Mouse (Mus musculus) heart, adult 10 weeks (tissue): ENCODE results near the gene Fbxw22. TPM values are rescaled to one million over a fixed set of nuclear protein-coding genes. Genes with fewer than 3 reads are reported as not detected.

Experiments
- polyA plus RNA-seq: library from polyadenylated mRNA; stranded (reverse); fragments of 350-450 nt; fragmentation: Illumina TruSeq; extraction: RNeasy Lipid Tissue Mini Kit (QIAGEN cat#74804); gene quantifications from one replicate; pipeline ENCODE4 v1.2.3, GENCODE M21; 2014; ENCODE audit warnings: low read depth, low replicate concordance

Gene Fbxw22
- not detected for polyA plus RNA-seq

GRCm38 (mm10) chr9:109404196-109404595 is at the start of gene Fbxw22:
Gene Fbxw22 (minus strand): TSS chr9:109404296.

GRCm38 (mm10) chr9:109449040-109449439 is 44.9 kb upstream of the Fbxw22 start, which contains the start of gene Fbxw16:
Gene Fbxw16 (minus strand): TSS chr9:109449140.

DNA sequence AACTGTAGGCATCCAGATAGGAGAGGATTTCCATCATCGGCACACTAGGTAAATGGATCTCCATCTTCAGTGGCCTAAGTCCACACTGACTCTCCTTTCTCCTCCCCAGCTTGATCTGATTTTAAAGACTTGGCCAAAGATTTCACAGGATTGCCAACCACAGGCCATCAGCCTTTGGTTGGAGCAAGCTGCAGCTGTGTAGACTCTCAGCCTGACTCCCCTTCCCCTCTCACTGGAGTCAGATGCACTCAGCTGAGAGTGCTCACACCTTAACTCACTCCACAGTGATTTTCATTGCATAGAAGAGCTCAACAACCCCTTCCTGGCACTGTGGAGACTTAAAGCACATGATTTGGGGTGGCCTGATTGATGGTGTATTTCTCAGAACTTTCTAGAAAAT is 64.5 kb downstream of the Fbxw22 start, which contains the start of gene Fbxw28:
Fbxw28 (minus strand) TSS at position 101 of the 400 bp plus-strand sequence.

Other genes starting within 250 kb of the Fbxw22 start
- not detected for gene Fbxw21, start 242.3 kb downstream of the Fbxw22 start, polyA plus RNA-seq
- not detected for gene Fbxw13, start 208.3 kb downstream of the Fbxw22 start, polyA plus RNA-seq
- gene Fbxw20, start 169.5 kb downstream of the Fbxw22 start, polyA plus RNA-seq = not detected
- not detected for gene Fbxw14, start 116.6 kb downstream of the Fbxw22 start, polyA plus RNA-seq
- gene Fbxw28, start 64.6 kb downstream of the Fbxw22 start, polyA plus RNA-seq = not detected
- not detected for gene Fbxw16, start 44.8 kb upstream of the Fbxw22 start, polyA plus RNA-seq
- not detected for gene Fbxw19, start 91.6 kb upstream of the Fbxw22 start, polyA plus RNA-seq
- not detected for gene Fbxw15, start 164.0 kb upstream of the Fbxw22 start, polyA plus RNA-seq
- gene Fbxw24, start 221.8 kb upstream of the Fbxw22 start, polyA plus RNA-seq = not detected